Mouse (Mus musculus): Measurements from ENCODE around the gene Ppil2. TPM values are rescaled to one million over a fixed set of nuclear protein-coding genes. Genes with fewer than 3 reads are reported as not detected.

The Ppil2 gene
- polyA plus RNA-seq, 1 experiment from 2014 or later = 153 TPM

MicroRNA genes within 50 kb of the gene (microRNA counts, 519-probe panel; counts per million panel counts)
- microRNA mmu-miR-130b = 5,514 counts per million, percentile 85 among the panel's probes with 10 or more counts
- microRNA mmu-miR-301b = 4,023 counts per million, percentile 45 among the panel's probes with 10 or more counts

Small RNA genes lying within 50 kb of the gene (microRNA-seq; reads per million reads assigned to microRNA genes)
- 7,425 reads per million, percentile 95 among the genes with 10 or more reads in this experiment for gene Mir130b
- 113 reads per million, percentile 59 among the genes with 10 or more reads in this experiment for gene Mir301b

Other genes starting within 250 kb of the Ppil2 start
- 0.35 TPM in 1 of 2 replicates, not detected in the other for gene Igll1, start 247.3 kb downstream of the Ppil2 start, polyA plus RNA-seq (2014; fragmentation: Nextera tagmentation; extraction: Ambion mirVana)
- 62.9 and 70.0 TPM in 2 replicates for gene Top3b, start 240.5 kb downstream of the Ppil2 start, polyA plus RNA-seq (2014; fragmentation: Nextera tagmentation; extraction: Ambion mirVana)
- 2.2 and 2.3 TPM in 2 replicates for gene Vpreb1, start 240.4 kb downstream of the Ppil2 start, polyA plus RNA-seq (2014; fragmentation: Nextera tagmentation; extraction: Ambion mirVana)
- 12.0 and 14.6 TPM in 2 replicates for gene Ppm1f, start 214.8 kb downstream of the Ppil2 start, polyA plus RNA-seq (2014; fragmentation: Nextera tagmentation; extraction: Ambion mirVana)
- gene Mapk1, start 127.9 kb downstream of the Ppil2 start, polyA plus RNA-seq (2014; fragmentation: Nextera tagmentation; extraction: Ambion mirVana) = 217 and 218 TPM in 2 replicates
- gene Ypel1, start 41.6 kb downstream of the Ppil2 start, polyA plus RNA-seq (2014; fragmentation: Nextera tagmentation; extraction: Ambion mirVana) = 180 and 195 TPM in 2 replicates
- 21.5 and 27.6 TPM in 2 replicates for gene 2610318N02Rik, start 13.9 kb upstream of the Ppil2 start, polyA plus RNA-seq (2014; fragmentation: Nextera tagmentation; extraction: Ambion mirVana)
- 33.3 and 40.9 TPM in 2 replicates for gene Sdf2l1, start 21.1 kb upstream of the Ppil2 start, polyA plus RNA-seq (2014; fragmentation: Nextera tagmentation; extraction: Ambion mirVana)
- 25.1 and 28.7 TPM in 2 replicates for gene Ydjc, start 33.4 kb upstream of the Ppil2 start, polyA plus RNA-seq (2014; fragmentation: Nextera tagmentation; extraction: Ambion mirVana)
- 0.66 and 1.4 TPM in 2 replicates for gene Ccdc116, start 36.0 kb upstream of the Ppil2 start, polyA plus RNA-seq (2014; fragmentation: Nextera tagmentation; extraction: Ambion mirVana)
- 317 and 319 TPM in 2 replicates for gene Ube2l3, start 91.4 kb upstream of the Ppil2 start, polyA plus RNA-seq (2014; fragmentation: Nextera tagmentation; extraction: Ambion mirVana)
- gene Rimbp3, start 97.3 kb upstream of the Ppil2 start, polyA plus RNA-seq (2014; fragmentation: Nextera tagmentation; extraction: Ambion mirVana) = 1.1 and 1.2 TPM in 2 replicates
- 2.9 and 4.2 TPM in 2 replicates for gene Hic2, start 122.3 kb upstream of the Ppil2 start, polyA plus RNA-seq (2014; fragmentation: Nextera tagmentation; extraction: Ambion mirVana)
- 6.6 and 12.4 TPM in 2 replicates for gene Tmem191c, start 164.8 kb upstream of the Ppil2 start, polyA plus RNA-seq (2014; fragmentation: Nextera tagmentation; extraction: Ambion mirVana)
- gene Serpind1, start 220.1 kb upstream of the Ppil2 start, polyA plus RNA-seq (2014; fragmentation: Nextera tagmentation; extraction: Ambion mirVana) = 1.4 and 3.1 TPM in 2 replicates

All from forebrain, embryonic 14.5 days (tissue).